Mouse (Mus musculus): ENCODE results near the gene Adamts7. TPM values are rescaled to one million over a fixed set of nuclear protein-coding genes. Genes with fewer than 3 reads are reported as not detected.

Adamts7 gene
- total RNA-seq, 2 experiments from 2014 or later = 10.1 to 12.5 TPM

DNA sequence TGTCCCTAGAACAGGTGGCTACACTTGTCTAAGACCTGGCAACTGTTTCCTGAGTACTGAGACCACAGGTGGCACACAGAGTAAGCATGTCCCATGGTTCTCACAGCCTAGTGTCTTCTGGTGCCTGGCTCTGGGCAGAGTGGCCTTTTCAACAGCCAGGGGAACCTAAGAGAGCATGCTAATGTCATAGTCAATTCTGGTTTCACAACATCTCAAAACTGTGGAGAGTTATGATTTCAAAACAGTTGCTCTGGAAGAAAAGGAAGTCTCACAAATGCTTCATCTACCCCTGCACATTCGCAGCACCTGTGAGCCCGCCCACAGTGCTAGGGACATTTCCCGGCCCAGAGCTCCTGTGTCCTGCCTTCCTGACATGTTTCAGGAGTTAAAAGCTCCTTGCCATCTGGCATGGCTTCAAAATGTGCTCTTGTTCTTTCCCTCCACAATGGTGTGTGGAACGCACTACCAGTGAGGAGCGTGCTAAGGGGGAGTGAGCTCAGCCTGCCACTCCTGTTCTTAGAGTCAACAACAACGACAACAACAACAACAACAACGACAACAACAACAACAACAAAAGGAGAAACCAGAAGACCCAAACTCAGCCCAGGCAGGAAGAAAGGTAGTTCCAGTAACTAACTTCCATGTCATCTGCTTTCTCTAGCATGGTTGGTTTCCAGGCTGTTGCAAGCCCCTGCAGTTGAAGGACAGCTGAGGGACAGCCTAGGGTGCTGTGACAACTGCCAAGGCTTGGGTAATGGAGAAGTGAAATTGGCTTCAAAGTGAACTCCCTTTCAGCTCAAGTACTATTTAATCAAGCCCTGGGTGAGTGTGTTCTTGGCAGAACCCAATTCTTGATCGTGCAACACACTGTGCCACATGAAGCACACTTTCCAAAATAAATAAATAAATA lies 70.2 kb downstream of the Adamts7 start:
- no peak for DNase-seq (ENCODE audit: low spot score in 2 of 2)

DNA sequence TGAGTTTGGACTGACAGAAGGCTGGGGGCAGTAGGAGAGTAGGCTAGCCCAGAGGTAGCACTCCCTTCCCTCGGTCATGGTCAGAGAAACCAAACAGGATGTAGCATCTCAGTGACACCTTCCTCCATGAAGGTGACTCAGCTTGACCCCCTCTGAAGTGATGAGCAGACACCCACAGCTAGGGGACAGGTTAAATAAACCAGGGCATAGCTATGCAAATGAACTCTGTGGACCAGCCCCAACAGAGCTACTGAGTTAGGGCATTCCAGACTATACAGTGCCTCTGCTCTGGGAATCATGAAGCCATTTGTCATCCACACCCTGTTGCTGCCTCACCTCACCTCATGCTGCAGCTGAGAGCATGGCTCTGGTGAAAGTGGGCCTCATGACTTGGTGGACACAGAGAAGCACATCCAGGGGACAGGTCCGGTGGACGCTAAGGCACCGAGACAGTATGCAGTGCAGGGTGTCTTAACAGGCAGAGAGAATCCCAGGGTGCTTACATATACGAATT lies 71.1 kb downstream of the Adamts7 start:
- DNase-seq (ENCODE audit: low spot score in 2 of 2) = no peak

DNA sequence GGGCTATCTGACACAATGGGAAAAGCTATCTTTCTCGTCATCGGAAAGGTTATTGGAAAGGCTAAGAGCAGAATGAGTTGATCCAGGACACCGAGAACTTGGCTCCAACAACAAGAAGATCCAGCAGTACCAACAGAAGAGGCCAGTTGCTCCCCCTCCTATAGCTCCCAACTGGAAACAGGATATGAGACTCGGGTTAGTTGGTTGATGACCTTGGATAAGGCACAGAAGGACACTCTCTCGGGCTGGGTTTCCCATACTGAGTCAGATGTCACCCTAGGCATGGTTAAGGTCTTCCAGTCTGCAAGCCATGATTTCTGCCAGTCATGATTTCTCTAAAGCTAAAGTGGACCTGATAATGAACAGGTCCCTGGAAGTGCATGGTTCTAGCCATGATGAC lies 71.9 kb downstream of the Adamts7 start:
- no peak for DNase-seq (ENCODE audit: low spot score in 2 of 2)

DNA sequence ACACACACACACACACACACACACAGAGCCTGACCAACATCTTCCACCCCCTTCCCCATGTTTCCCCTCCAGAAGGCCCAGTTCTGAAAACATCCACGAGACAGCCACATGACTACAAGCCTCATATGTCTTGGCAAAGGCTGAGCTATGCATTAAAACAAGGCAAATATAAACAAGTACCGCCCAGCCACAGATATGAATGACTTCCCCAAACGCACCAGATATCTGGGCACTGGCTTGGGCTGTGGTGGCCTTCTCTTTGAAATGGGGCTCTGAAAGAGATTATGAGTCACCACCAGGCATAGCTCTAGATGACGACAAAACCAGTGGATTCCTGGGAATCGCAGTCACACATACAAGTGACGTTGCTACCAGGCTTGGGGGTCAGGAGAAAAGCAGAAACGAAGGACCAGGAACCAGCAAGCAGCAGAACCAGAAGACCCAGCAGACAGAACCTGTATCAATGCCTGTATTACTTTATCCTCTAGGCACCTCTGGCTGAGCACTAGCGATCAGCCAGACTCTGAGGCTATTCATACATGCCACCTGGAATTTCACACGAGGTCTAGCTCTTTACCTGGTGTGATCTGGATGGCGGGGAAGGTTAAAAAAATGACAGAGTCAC lies 72.5 kb downstream of the Adamts7 start:
- no peak for DNase-seq (ENCODE audit: low spot score in 2 of 2)

DNA sequence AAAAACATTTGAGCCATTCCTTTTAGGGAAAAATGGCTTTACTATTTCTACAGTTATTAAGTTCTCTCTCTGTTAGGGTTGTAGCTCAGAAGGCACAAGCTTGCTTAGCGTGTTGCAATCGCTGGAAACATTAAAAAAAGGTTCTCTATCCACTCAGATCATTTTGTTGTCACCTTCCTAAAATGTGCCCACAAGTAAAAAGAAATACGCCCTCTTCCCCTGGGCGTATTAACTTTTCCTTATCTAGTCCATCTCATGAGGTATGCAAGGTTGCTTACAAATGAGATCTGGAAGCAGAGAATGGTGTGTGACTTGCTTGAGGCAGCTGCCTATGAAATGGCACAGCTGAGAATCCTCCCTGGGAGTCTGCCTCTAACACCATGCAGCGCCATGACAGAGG lies 73.9 kb downstream of the Adamts7 start:
- DNase-seq (ENCODE audit: low spot score in 2 of 2) = no peak

DNA sequence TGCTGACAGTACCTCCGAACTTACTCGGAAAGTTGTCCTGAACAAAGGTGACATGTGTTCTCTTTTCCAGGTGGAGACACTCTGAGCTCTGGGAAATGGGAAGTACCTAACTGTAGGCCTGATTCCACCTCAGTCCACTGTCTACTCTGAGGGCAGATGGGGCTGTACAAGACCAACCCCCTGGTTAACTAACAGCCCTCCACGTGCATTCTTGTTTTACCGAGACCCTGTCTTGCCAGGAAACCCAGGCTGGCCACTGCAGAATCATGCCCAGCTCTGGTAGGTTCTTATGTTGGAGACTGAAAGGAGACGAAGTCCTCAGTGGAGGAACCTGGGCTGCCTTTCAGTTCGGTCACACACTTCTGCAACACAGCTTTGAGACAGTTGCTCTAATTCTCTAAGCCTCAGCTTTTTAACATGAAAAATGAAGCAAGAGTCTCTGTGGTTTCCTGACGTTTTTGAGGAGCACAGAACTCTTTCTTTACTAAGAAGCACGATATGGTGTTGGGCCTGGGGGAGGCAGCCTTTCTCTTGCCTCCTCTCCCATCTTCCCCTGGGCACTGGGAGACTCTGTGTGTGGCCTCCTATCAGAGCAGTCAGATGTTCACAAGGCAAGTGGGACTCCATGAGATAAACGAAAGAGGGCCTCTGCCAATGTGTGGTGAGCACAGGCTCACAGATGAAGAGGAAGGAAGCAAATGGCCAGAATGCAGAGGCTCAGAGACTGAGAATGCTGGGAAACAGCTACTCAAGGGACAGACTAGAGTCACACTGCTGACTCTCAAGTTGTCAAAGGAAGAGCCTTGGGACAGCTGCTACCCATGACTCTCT lies 74.6 kb downstream of the Adamts7 start:
- DNase-seq (ENCODE audit: low spot score in 2 of 2) = no peak

DNA sequence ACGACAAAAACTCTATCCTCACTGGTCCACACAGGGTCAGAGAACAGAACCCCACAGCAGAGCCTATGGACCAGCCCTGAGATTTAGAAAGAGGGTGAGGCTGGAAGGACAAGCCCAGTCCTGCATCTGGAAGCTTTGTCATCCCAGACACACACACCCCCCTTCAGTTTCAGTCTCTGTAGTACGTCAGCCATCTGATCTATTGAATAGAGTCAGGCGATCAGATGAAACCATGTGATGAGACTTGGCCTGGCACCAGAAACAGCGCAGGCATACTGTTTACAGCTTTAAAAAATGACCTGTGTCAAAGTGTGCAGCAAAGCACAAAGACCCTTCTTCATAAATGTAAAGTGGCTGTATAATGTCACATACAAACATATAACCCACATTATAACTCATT lies 77.7 kb downstream of the Adamts7 start:
- no peak for DNase-seq (ENCODE audit: low spot score in 2 of 2)

DNA sequence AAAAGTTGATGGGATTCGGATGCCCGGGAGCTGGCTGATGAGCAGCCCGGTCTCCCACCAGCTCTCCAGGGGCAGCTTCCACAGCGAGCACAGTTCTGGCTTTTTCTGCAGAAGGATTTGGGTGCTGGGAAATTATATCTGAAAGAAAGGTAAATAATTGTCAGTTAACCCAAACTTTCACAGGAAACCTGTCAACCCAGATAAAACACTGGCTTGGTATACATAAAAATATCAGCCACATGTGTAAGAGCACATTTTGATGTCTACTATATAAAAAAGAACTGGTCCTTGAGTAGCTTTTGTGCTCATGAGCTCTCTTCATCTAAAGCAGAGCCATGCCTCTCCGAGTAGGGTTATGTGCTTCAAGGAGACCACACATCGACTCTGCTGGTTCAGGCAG lies 78.2 kb downstream of the Adamts7 start:
- no peak for DNase-seq (ENCODE audit: low spot score in 2 of 2)

DNA sequence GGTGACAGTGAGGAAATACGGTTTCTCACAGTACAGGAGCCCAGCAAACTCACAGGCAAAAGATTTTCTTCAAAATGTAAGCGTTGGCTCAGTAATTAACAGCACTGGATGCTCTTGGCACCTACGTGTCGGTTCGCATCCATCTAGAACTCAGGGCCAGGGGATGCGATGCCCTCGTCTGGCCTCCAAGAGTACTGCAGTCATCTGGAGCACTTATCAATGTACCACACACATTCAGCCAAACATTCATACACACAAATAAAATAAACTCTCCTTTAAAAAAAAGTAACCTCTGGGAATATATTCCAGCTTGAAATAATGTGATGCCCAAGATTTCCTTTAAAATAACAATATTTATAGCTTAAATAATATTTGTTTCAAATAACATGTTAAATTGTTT lies 78.7 kb downstream of the Adamts7 start:
- DNase-seq (ENCODE audit: low spot score in 2 of 2) = no peak

DNA sequence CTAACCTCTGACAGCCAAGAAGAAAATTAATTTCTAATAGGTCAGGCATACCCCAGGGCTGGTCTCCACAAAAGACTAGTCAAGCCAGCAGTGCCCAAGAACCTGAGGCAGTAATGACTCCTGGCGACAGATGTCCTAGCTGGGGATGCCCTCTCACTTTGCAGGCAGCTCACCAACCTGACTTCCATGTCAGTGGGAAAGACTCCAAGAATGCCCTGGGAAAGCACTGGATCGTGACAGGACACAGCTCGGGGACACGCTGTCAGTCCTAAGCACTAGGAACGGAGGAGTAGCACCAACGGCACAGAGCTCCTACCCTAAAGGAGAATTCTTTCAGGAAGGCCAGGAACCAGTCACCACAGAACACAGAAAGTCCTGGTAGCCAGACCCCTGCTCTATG lies 79.4 kb downstream of the Adamts7 start:
- no peak for DNase-seq (ENCODE audit: low spot score in 2 of 2)

DNA sequence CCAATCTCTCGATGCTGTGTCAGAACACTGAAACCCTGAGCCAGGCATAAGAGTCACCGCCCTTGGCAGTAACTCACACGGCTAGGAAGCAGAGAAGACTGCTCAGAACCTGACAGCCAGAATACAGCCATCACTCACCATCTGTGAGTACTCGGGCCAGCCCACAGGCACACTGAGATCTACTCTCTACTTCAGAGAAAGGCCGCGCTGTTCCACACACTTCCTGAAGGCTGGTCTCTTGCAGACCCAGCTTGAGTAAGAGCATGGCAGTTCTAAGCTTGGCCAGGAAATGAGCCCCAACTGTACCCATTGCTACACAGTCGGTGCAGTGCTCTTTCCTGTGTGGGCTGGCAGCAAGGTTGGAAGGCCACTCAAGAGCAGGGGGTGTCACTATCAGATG lies 80.0 kb downstream of the Adamts7 start:
- no peak for DNase-seq (ENCODE audit: low spot score in 2 of 2)

DNA sequence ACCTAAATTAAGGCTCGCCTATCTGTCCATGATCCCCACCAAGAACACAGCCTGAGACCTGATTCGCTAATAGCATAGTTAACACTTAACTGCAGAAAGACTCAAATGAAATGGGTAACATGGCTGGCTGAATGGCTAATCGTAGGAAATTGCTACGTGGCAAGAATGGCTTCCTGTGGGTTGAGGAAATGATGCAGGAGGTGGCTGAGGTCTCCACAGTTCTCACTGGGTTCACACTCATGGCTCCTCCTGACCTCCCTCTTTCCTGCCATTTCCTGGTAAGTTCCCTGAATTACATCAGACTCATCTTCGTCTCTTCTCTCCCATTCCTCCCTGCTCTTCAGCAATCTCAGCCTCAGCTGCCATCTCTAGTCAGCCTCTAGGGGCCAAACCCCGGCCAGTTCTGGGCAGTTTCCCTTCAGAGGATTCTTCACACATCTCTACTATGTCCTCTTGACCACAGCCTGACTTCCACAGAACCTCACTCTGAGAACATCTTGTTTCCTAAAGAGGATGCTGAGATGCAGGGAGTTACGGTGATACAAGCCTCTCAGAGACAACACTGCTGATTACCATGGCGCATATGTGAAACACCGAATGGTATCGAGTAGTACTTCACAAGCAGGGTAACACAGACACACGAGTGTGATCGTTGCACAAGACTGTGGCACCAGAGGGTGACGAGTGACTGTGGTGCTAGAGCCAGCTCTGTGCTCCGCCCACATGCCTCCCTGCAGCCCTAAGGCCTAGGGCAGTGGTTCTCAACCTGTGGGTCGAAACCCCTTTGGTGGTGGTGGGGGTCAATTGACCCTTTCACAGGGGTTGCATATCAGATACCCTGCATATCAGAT lies 81.7 kb downstream of the Adamts7 start:
- no peak for DNase-seq (ENCODE audit: low spot score in 2 of 2)

DNA sequence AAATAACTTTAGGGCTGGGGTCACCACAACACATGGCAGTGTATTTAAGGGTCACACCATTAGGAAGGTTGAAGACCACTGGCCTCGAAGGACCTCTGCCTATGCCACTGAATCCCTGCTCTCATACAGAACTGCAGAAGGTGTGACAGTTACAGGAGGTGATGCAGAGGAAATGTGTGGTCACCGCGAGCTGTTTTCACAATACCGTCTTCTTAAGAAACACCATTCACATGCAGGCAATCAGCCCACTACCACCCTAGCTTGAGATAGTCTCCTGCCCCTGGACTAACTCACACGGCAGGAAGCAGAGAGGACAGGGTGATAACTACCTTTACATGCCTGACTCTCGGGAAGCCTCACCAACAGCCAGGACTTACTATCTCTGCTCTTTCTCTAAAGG lies 82.3 kb downstream of the Adamts7 start:
- no peak for DNase-seq (ENCODE audit: low spot score in 2 of 2)

DNA sequence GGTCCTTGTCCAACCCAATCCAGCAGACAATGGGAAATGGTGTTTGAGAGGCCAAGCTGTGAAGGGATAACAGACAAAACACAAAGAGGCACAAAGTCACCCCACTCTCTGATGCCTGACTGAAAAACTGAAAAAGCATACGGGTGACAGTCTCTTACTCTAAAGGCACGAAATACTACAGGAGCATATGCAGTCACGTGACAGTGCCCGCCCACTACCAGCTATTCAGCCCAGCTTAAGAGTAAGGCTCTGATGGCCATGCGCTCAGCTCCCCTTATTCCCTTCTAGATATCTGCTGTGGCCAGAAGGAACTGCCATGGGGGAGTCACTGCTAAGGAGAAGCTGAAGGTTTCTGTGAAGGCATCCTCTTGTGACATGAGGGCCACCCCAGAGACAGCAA lies 82.9 kb downstream of the Adamts7 start:
- no peak for DNase-seq (ENCODE audit: low spot score in 2 of 2)

DNA sequence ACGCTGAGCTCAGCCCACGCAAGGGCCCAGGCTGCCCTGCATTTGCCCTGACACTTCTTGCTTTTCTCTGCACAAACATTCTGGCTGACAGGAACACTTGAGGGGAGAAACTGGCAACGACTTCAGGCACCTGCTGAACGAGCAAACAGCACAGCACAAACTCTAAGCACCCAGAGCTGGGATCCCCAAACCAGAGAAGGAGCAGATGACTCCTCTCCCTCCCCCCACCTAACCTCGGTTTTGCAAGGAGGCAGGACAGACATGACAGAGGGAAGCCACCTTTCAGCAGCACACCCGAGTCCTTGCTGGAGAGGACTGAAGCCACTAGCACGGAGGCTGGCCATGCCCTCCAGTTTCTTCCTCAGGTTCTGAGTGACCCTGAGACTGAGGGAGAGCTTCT lies 84.4 kb downstream of the Adamts7 start:
- no peak for DNase-seq (ENCODE audit: low spot score in 2 of 2)

DNA sequence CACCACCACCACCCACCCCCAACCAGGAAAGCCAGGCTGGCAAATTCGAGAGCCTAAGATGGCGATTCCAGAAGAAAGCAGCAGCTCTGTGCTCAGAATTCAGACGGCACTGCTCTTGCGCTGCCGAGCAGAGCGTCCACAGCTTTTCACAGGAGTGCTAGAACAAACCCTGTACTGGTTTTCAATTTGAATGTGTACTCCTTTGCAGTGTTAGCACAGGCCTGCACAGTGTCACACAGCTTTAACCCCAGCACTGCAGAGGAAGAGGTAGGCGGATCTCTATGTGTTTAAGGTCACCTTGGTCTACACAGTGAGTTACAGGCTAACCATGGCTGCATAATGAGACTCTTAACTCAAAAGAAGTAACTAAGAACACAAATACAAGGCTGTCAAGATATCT lies 85.5 kb downstream of the Adamts7 start:
- DNase-seq (ENCODE audit: low spot score in 2 of 2) = no peak

DNA sequence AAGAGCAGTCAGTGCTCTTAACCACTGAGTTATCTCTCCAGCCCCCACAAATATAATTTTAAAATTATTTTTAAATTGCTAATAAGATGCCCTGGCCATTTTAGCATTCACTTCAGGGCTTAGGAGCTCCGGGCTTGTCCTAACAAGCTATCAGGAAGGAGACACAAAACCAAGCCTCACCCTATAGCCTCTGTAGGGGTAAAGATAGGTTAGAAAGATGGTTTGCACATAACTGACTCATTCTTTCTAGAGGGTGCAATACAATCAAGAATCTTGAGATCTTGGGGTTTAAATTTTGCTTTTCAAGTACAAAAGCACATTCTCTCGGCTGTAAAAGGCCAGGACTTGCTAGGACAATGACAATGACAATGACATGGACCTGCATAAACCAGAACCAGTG lies 86.2 kb downstream of the Adamts7 start:
- DNase-seq (ENCODE audit: low spot score in 2 of 2) = no peak

DNA sequence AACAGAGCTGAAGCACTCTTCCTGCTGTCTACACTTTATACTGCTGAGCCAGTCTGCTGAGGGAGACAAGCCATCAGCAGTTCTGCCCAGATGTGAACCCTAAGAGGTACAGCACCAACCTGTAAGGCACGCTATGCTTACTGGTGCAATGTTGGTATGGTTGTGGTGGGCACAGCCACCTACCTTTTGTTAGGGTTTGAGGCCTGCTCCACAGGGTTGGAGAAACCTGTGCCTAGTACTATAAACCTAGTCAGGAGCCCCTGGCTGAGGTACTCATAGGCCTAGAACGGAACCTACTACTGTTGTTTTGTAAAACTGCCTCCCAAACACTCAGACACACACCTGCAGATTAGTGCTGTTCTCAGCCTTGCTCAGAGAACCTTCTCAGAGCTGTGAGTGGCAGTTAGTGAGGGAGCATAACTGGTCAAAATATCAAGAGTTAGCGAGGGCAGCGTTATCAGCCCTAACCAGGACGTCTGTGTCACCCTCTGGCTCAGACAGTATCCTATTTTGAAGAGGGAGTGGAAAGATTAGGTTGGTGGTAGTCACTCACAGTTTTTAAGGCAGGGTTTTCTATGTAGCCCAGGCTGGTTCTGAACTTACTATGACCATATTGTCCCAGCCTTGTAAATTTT lies 87.4 kb downstream of the Adamts7 start:
- DNase-seq (ENCODE audit: low spot score in 2 of 2) = no peak

DNA sequence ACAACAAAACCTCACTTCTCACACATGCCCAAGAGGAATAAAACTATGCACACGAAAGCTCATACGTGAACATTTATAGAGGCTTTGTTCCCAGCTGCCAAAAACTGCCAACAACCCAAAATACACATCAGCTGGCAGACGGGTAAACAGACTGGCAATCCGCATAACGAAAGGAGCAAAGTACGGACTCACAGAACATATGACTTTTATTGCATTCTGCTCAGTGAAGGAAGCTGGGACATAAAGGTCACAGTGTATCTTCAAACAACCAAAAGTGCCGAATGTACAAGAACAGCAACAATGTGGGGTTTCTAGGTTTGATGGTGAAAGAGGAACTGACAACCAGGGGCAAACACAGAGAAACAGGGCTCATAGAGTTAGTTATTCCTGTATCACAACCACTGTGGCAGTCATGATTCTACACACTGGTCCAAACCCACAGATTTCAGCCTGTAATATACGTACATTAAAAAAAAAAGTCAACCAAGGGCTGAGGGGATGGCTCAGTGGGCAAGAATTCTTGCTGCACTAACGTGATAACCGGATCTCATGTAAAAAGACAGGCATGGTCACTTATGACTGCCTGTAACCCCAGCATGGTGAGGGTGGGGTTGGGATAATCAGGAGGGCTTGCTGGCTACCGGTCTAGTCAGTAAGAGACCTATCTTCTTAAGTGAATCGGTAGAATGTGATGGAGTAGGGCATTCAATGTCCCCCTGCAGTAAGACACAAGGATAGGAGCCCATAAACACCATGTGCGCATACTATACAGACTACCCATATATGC lies 88.3 kb downstream of the Adamts7 start:
- no peak for DNase-seq (ENCODE audit: low spot score in 2 of 2)

DNA sequence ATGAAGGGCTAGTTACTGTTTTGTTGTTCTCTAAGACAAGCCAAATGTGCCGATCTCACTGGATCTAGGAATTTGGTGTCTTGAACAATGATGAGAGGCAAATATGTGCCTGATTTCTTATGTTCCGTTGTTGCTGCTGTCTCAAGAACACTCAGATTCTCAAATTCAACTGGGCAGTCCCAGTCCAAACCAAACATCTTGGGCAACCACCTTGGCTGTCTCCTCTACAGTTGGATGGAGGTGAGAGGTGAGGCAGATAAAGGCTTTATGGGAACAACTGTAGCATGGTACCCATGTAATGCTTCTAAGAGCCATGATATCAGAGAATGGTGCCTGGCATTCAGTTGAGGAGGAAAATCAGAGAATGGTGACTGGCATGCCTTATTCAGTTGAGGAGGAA lies 90.3 kb downstream of the Adamts7 start:
- DNase-seq (ENCODE audit: low spot score in 2 of 2) = no peak
